Mouse (Mus musculus) heart, postnatal 0 days (tissue): ENCODE results near the gene Tdrd7.

Experiments
- CTCF ChIP-seq: IDR thresholded peaks from 2 replicates; pipeline ENCODE4 v1.5.1; 2016; ENCODE audit warnings: antibody characterized with exemption, control low read depth, low read depth
- EP300 ChIP-seq: IDR thresholded peaks from 2 replicates; pipeline ENCODE4 v1.6.1; 2016; ENCODE audit warnings: antibody characterized with exemption, low read depth

DNA sequence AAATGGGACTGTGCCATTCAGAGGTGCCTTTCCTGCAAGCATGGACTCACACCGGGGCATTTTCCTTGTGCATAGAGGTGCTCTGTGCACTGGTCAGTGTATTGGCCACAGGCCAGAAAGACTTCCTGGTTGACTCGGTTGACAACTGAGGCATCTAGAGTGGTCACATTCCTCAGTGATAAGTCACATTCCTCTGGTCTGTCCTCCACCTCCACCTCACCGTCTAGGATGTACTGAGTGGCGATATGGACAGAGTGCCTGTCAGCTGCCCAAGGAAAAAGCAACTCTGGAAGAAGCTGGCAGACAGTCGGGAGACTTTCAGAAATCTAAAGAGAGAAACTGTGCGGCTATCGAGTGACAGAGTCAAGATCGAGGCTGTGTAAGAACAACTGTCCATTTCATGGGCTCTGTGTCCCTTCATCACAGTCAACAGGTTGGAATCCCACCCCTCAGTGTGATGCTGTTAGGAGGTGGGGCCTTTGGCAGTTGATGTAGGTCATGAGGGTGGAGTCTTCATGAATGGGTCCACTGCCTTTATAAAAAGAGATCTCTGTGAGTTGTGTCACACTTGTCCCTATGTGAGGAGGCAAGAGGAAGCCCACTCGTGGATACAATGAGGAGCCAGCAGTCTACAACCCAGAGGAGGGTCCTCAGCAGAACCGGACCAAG lies at the start of gene Tdrd7:
- TF ChIP-seq EP300, result no peak
- no peak for TF ChIP-seq CTCF
